Mouse (Mus musculus) kidney, adult 2 months (tissue): ENCODE results near the gene Ssh3. TPM values are rescaled to one million over a fixed set of nuclear protein-coding genes. Genes with fewer than 3 reads are reported as not detected.

Experiments
- DNase-seq: peaks from one replicate; pipeline ENCODE4 v3.0.0; 2021
- H3K27ac ChIP-seq: fragments of 200-500 bp; 2 replicates; pipeline ENCODE4 v1.5.1; 2012; ENCODE audit warnings: low read depth, low read length, control low read depth, inconsistent platforms; ENCODE audit not compliant: insufficient read depth
- H3K27me3 ChIP-seq: fragments of 200-500 bp; replicated peaks from 2 replicates; pipeline ENCODE4 v1.6.1; 2012; ENCODE audit warnings: mild to moderate bottlenecking, moderate library complexity, low read length, inconsistent platforms; ENCODE audit not compliant: control insufficient read depth, insufficient read depth
- H3K36me3 ChIP-seq: fragments of 200-500 bp; 2 replicates; pipeline ENCODE4 v1.6.1; 2012; ENCODE audit warnings: mild to moderate bottlenecking, moderate library complexity, low read length, inconsistent platforms; ENCODE audit not compliant: control insufficient read depth, insufficient read depth
- H3K4me1 ChIP-seq: fragments of 200-500 bp; 2 replicates; pipeline ENCODE4 v1.6.1; 2011; ENCODE audit warnings: low read length; ENCODE audit not compliant: control insufficient read depth, insufficient read depth
- H3K4me3 ChIP-seq: fragments of 200-500 bp; 2 replicates; pipeline ENCODE4 v1.5.1; 2011; ENCODE audit warnings: mild to moderate bottlenecking, low read depth, low read length, control low read depth; ENCODE audit not compliant: insufficient read depth
- CTCF ChIP-seq: fragments of 200-500 bp; conservative IDR thresholded peaks from 2 replicates; pipeline ENCODE4 v1.5.1; 2011; ENCODE audit warnings: low read depth, mild to moderate bottlenecking, control low read depth, low read length, moderate library complexity, mixed read lengths; ENCODE audit not compliant: insufficient read depth, insufficient read length
- POLR2A ChIP-seq: fragments of 200-500 bp; IDR thresholded peaks from one replicate; pipeline ENCODE4 v1.6.1; 2011; ENCODE audit warnings: low read depth, low read length, control low read depth
- WGBS: fragments of 180-500 bp; shearing (Covaris S2); methylation state at CpG from one replicate; pipeline ENCODE4 v1.1.7; 2018; 5-methylcytosine and 5-hydroxymethylcytosine counted together
- polyA plus RNA-seq: library from polyadenylated mRNA; depleted of rRNA; stranded (reverse); fragments of >200 nt; gene quantifications from 2 replicates; pipeline ENCODE4 v1.2.3, GENCODE M21; 2012

Gene Ssh3
- polyA plus RNA-seq, 1 experiment, result 39.0 TPM

DNA sequence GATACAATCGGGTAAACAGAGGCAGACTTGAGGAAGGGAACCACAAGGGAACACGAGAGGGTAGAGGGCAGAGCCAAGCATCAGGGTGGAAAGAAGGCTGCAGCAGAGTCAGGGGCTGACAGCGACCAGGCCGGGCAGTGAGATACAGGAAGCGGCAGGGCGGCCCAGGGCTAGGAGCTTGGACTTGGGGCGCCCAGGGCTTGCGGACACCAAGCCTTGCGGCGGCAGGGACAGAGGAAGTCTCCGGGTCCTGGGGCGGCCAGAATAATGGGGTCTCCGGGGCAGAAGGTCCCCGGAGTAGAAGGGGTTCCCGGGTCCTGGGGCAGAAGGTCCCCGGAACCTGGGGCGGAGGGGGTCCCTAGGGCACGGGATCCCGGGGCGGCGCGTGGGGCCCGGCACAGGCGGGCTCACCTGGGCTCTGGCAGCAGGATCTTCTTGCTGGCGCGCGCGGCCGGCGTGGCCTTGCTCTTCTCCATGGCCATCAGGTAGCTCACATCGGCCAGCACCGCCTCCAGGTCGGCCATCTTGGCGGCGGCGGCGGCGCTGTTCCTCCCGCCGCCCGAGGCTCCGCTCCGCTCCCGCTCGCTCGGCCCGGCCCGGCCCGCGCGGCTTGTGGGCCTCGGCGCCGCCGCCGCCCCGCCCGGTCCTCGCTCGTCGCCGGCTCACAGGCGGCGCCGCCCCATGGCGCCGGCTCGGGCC, 36.7 kb upstream of the Ssh3 start:
- H3K27ac ChIP-seq, result peak overlapping the region; percentile 58
- TF ChIP-seq CTCF (no peak), POLR2A (no peak)
- 5% methylated on average over 67 of the region's 68 CpGs for WGBS
- peaks cover 43% of the 10 kb centered on the region for H3K4me1 ChIP-seq
- peak overlapping the region; percentile 72 for H3K4me3 ChIP-seq
- H3K27me3 ChIP-seq, result no peaks in the 10 kb centered on the region
- no peaks in the 10 kb centered on the region for H3K36me3 ChIP-seq
- peak; percentile 59 for DNase-seq

DNA sequence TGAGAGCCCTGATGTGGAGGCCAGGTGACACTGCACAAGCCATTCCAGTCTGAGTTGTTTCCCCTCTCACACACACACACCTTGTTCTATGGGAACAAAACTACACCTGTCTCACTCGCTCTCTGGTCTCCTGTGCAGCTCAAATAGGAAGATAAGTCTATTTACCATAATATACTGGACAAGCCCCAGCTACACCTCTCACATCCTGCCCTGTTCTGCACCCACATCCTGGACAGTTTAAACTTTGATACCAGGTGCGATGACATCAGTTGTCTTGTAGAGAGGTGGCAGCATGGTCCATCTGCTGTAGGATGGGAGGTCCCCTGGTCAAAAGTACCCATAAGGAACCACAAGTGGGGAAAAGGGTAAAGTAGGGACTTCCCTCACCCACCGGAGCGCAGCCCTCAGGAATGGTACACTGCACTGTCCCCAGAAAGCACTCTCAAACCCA, 35.9 kb upstream of the Ssh3 start:
- Histone ChIP-seq H3K27ac (peak overlapping the region; percentile 35; the same call in 1 of the 2 replicates), H3K4me3 (peak overlapping the region; percentile 72), H3K4me1 (peaks cover 48% of the 10 kb centered on the region), H3K36me3 (no peaks in the 10 kb centered on the region), H3K27me3 (no peaks in the 10 kb centered on the region)
- DNase-seq, result no peak
- TF ChIP-seq POLR2A (no peak), CTCF (no peak)
- 47% methylated on average over 4 of the region's 4 CpGs for WGBS

DNA sequence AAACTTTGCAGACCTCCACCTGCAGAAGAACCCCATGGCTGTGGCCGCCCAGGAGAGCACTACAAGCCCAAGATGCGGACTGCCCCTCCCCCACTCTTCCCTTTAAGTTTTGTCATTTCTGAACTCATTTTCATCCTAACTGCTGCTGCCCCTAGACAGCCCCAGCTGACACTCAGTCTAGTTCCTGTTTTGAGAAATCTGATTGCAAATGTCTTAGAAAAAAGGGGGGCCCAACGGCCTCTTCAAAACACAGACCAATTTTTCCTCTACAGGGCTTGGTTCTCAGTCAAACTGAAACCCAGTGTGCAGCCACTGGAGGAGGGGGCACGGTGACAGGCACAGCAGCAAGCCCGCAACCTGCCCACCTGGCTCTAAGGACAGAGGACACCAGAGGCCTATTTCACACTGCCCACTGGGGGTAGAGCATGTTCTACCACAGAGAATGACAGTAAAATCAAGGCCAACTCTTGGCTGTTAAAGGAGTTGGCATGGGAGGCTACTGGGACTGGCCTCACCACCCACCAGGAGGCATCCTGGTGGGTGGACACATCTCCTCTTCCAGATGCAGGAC, 35.4 kb upstream of the Ssh3 start:
- WGBS, result 76% methylated on average over 5 of the region's 5 CpGs
- Histone ChIP-seq H3K4me3 (peak overlapping the region; percentile 72; the same call in 1 of the 2 replicates), H3K36me3 (no peaks in the 10 kb centered on the region), H3K27me3 (no peaks in the 10 kb centered on the region), H3K4me1 (peaks cover 52% of the 10 kb centered on the region), H3K27ac (peak overlapping the region; percentile 35; the same call in 1 of the 2 replicates)
- DNase-seq, result no peak
- no peak for TF ChIP-seq POLR2A
- no peak for TF ChIP-seq CTCF

DNA sequence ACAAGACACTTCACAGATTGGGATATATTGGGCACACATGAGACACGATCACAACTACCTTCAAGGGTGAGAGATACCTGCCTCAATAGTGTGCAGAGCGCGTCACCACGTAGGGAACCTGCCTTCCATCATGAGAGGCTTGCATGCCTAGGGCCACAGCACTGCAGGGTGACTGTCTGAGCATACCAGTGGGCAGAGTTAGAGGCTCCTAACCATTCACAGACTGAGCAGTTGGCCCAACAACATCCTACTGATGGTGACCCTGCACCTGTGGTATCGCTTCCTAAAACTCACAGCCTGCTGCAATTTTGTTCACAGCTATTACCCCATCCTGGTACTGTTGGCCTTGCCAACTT, 34.6 kb upstream of the Ssh3 start:
- Histone ChIP-seq H3K4me1 (peaks cover 55% of the 10 kb centered on the region), H3K4me3 (no peak overlapping the region)

DNA sequence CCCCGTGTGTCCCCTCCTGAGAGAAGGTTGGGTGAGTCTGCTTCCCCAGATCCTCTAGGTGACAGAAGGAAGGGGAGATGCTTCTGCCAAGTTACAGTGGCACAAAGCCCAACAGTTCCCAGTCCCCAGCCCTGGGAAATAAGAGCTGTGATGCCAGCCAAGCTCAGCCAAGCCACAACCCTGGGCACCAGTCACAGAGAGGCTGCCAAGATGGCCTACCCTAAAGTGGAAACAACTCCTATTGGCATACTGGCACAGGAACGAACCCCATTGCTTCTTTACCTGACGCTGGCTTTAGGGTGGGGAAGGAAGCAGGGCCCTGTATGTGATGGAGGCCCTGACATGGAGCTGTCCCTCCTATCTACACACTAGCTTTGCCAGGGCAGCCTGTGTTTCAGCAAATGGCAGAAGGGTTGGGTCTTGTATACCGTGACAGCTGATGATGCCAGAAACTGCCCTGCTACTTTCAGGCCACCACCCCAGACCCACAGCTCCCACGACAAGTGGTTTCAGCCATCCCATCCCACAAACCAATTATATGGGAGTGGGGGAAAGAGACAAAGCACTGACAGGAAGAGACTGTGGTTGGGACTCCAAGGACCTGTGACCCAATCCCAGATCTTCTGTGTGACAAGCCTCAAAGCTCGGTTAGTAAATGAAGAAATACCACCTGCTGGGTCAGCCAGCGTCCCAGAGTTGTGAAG, 34.1 kb upstream of the Ssh3 start:
- no peaks in the 10 kb centered on the region for H3K27me3 ChIP-seq
- H3K4me1 ChIP-seq, result peaks cover 55% of the 10 kb centered on the region
- no peak for TF ChIP-seq CTCF
- no peak for TF ChIP-seq POLR2A
- 60% methylated on average over 7 of the region's 7 CpGs for WGBS
- no peak for DNase-seq
- H3K27ac ChIP-seq, result peak overlapping the region; percentile 18; the same call in 1 of the 2 replicates
- H3K4me3 ChIP-seq, result no peak overlapping the region
- H3K36me3 ChIP-seq, result no peaks in the 10 kb centered on the region

More for the DNA sequence above, 34.6 kb upstream of the Ssh3 start:
- H3K36me3 ChIP-seq, result no peaks in the 10 kb centered on the region
- no peak overlapping the region for H3K27ac ChIP-seq
- WGBS, result 91% methylated on average over 5 of the region's 5 CpGs
- DNase-seq, result no peak
- TF ChIP-seq POLR2A, result no peak
- TF ChIP-seq CTCF, result no peak
- H3K27me3 ChIP-seq, result no peaks in the 10 kb centered on the region

DNA sequence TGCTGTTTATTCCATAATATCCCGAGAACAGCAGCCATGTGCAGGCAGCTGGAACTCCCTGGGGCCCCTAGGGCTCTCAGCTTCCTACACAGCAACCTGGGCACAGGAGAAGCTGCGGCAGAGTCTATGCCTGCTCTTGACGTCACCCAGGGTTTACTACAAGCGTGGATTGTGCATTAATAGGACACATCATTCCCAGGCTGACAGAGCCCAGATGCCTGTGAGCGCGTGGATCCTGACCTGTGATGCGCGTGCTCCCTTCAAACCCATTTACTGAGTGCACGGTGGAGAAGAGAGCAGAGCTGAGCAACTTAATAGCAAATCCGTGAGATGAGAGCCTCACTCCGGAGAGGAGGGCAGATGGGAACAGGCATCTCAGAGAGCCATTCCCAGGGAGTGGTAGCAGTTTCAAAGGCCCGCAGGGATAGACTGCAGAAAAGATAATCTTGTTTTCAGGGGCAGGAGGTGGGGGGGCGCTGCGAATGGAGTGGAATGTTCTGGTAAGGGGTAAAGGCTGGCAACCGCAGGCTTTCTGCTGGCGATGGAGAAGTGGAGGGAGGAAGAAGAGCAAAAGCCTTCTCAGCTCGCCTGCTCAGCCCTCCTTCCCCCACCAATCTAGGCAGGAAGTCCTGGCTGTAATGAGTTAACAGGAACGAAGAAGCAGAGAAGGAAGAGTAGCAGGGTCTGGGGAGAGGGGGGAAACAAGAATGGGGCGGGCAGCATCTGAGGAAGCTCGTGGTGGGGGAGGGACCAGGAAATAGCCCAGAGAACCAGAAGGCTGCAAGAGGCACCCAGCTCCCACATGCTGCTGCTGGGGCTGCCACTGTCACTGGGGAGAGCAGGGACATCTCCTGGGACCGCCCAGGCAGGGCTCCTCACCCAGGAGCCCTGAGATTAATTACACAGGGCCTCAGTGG, 33.0 kb upstream of the Ssh3 start:
- Histone ChIP-seq H3K4me1 (peaks cover 55% of the 10 kb centered on the region), H3K4me3 (no peak overlapping the region), H3K27me3 (no peaks in the 10 kb centered on the region), H3K36me3 (no peaks in the 10 kb centered on the region), H3K27ac (peak overlapping the region; percentile 52)
- WGBS, result 26% methylated on average over 21 of the region's 21 CpGs
- TF ChIP-seq POLR2A (no peak), CTCF (no peak)
- peak; percentile 64 for DNase-seq
